Mouse (Mus musculus) T-helper 17 cell (primary cell): ENCODE measurements around the gene Grm4.

ENCODE experiments used
- in situ Hi-C, 2 experiments: fragments of 300-600 bp; cut with MboI, MseI; formaldehyde crosslinking; loops; 1 replicate in 1 of 2; 2 replicates in 1 of 2; pipeline ENCODE4 v1.15.1; 2025; ENCODE audit warnings: high pct_unique_total_duplicates in 2 of 2

Gene Grm4

DNA sequence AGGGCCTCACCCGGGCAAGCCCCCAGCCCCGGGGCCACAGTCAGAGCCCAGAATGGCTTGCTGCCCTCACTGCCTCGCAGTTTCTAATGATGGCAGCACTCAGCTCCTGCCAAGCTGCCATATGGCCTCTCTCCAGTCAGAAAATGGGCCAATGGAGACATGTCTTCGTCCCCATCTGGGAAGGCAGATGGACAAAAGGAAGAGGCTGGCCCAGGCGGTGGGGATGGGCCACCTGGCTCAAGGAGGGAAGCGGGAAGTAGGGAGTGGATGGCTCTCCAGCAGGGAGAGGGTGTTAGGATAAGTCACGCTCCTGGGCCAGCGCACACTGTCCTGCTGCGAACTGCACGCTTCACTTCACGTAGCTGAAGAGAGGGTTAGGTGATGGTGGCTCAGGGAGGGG, 64.8 kb downstream of the Grm4 start:
- in situ Hi-C loops: no loop called here

DNA sequence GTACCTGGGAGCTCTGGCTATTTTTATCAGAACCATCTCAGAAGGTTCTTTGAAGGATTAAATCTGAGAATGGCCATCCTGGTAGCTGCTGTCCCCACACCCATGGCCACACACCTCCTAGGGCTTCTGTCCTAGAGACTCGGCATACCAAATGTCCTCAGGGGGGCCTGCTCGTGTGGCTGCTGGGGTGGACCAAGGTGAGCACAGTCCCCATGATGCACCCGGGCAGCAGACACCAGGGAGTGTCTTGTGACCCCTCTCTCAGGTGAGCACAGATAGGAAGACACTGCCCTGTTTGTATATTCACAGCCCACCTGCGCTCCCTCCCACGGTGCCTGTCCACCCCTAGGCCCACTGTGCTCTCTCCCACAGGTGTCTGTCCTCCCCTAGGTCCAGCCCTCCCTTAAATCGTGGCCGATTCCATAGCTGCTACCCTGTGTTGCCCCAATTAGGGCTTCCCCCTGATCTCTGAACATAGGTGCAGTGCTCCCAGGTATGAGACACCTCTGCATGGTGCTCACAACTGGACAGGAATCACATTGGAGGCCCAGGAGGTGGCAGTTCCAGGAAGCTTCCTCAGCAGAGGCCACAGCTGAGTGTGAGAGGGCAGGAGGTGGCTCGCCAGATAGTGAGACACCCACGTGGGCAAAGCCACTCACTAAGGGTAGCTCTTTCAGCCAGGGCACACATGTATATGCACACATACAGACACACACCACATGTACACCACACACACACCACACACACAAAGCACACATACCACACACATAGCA, 66.0 kb downstream of the Grm4 start:
- in situ Hi-C loops: no loop called here

DNA sequence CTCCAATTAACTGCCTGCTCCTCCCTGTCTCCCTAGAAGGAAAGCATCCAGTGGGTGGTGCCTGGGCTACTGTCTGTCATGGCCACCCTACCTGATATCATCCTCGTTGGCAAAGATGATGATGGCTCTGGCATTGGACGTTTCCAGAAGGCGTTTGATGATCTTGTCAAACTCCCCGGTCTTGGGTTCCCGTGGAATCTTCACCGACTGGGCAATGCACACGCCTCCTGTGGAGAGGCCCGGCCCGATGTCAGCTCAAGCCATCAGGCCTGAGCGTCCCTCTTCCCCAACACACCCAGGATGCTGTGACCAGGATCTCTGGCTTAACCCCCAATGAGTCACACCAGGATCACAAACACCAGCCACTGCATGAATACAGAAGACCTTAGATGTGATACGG, 66.8 kb downstream of the Grm4 start:
- in situ Hi-C loops: no loop called here

DNA sequence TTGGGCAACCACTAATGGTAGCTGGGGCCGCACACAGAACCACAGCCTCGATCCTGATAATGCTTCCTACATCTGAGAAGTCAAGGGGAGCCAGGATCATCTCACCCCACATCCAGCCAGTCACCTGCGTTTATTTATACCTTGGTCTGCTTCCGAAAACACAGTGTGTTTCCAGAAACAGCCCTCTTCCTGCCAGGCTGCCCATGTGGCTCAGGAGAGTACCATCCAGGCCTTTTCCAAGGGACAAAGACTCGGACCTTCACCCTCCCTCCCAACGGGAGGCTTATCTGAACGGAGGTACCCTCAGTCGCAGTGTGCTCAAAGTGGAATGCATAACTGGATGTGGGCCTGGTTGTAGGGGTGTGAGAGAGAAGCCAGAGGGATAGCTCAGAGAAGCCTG, 68.2 kb downstream of the Grm4 start:
- in situ Hi-C loops: no loop called here

DNA sequence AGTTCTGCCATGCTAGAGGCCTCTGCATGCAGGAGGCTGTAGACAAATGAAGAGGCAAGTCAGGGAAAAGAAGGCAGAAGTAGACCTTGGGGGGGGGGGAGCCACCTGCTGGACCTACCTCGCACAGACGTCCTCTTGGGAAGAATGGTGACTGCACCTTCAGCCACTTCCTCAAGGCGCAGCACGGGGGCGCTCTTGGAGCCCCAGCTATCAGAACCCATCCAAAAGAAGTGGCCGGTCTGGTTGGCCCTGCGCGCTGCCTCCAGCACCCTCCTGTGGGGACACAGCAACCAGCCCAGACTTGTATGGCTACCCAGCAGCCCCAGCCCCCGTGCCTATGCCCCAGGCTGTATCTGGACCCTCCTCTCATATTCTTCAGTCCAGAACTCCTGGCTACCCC, 69.4 kb downstream of the Grm4 start:
- in situ Hi-C loops: no loop called here

DNA sequence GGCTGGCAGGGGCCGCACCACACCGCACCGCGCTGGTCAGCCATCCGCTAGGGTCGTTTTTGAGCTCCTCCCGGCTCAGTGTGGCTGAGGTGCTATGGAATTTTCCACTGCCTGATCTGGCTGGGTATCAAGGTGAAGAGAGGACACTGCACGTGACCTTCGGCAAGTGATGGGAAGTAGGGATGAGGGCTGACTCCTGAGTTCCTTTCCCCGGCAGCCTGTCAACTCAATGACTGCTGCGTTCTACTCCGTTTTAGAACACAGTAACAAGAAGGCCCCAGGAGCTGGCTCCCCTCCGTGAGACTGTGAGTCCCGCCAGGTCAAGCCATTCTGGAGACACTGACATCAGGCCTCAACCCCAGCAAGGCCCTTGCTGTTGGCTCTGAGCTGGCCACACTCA, 70.0 kb downstream of the Grm4 start:
- in situ Hi-C loops: no loop called here

DNA sequence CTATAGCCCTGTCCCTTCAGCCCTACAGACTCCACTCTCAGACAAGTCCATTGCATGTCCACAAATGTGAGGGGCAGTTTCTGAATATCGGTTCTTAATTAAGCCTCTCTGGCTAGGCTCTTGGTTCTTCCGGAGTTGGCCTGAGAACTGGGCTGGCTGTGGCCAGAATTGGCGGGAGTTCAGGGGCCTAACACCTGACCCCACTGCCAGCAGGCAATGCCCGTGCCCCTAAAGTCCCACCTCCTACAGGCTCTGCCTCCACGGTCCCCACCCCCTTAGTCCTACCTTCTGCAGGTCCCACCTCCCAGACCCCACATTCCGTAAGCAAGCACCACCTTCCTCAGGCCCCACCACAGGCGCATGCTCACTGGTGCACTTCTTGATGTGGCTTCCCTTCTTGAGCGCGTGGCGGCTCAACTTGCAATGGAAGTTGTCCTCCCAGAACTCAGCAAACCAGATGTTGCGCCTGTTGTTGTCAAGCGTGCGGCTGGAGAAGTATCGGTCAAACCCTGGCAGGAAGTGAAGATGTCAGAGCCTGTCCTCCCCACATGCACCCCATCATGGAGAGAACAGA, 71.4 kb downstream of the Grm4 start:
- in situ Hi-C loops: no loop called here

DNA sequence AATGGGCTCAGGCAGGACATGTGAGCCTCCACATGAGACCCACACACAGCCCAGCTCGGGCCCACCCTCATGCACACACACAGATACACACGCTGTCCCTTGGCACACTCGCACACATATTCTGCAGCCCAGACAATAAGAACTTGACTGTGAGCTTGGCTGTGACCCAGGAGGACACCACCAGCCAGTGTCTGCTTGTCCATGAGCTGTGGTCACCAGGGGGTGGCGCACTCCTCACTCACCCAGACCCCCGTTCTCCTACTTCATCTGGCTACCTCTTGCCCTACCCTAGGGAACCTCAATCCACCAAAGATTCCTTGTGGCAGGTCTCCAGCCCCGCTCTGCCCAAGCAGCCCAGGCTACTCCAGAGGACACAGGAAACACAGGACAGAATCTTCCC, 72.5 kb downstream of the Grm4 start:
- in situ Hi-C loops: no loop called here

DNA sequence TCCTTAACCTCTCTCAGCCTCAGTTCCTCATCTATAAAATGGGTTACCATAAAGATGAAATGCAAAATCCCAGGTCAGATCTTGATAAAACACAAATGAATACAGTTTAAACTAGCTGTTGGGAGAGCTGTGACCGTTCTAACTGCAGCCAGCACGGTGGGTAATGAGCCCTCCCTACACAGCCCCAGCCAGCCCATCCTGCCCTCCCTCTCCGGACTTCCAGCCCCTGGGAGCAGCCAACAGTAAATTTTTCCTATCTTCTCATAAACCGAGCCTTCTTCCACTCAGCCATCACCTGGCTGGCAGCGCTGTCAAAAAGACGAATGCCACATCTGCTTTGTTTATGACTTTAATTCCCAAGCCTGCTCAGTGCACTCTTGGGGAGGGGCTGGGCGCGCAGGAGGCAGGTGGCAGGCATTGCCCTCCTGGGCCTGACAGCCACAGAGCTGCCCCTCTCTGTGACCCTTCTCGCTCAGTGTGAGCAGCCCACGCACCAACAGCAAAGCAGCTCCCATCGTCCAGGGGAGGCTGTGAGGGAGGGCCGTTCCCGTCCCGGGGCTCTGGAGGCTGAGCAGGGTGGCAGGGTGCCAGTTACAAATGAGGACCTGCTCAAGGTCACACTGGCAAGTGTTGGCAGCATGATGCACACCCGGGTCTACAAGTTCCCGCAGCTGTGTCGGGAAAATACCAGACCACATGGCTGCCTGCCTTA, 75.7 kb downstream of the Grm4 start:
- in situ Hi-C loops: no loop called here

DNA sequence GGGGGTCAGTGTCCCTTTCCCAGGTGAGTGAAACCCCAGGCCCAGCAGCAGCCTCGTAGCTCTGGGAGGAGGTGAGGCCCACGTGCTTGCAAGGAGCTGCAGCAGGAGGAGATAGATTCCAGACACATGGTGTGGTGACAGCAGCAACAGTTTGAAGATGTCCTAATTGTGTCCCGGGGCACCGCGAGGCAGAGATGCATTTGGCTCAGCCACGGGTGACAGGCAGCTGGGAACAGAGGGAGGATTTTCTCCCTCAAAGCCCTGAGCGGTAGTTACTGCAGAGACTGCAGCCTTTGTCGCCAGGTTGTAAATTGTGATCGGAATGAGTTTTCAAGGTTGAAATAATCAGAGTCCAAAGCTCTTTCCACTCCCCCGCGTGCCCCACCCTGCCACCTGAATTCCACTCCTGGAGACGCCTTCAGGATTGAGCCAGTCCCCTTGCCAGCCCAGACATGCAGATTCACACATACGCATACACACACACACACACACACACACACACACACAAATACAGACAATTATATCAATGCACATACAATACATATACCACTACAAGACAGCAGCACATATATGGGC, 78.6 kb downstream of the Grm4 start:
- in situ Hi-C loops: no loop called here

DNA sequence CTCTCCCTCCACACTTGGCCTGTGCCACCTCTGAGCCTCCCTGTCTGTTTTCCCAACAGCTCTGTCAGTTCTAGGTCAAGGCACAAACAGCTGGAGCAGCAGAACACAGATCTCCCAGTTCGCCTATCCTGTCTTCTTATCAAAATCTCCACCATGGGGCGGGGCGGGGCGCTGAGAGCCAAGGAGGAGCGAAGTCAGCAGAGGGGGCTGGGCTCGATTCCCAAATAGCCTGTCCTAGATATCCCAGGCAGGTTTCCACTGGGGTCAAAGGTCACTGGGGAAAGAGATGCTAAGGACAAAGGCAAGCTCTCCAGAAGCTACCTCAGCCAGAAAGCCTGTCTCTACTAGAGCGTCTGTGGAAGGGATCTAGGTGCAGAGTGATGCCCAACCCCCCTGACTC, 79.4 kb downstream of the Grm4 start:
- in situ Hi-C loops: no loop called here

DNA sequence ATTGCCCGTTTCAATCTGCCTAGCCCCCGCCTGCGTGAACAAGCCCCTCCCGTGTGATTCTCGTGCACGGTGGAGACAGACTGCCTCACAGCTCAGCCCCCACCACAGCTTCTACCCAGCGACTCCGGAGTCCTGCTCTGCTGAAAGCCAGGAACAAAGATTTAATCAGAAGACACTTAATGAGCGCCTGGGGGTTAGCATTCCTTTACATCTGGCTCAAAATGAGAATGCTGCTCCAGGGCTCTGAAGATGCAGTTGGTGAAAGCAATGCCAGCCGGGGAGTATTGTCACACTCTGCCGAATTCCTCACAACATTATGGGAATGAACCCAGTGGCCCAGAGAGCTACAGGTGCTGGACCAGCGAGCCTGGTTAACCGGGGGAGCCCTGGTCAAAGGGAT, 85.4 kb downstream of the Grm4 start:
- in situ Hi-C loops: no loop called here

DNA sequence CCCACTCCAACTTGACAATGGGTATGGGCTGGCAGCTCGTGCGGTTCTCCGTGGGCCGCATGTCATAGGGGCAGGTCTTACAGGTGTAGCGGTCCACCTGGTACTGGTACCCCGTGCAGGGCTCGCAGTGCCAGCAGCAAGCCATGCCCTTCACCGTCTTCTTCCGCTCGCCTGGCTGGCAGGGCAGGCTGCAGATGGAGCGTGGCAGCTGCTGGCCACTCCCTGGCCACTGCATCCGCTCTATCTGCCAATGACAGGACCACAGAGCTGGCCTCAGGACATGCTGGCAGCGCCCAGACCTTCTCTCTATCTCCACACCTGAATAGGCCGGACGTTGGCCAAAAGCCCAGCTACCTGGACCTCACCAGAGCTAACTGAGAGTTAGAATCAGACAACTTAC, 86.0 kb downstream of the Grm4 start:
- in situ Hi-C loops: no loop called here

DNA sequence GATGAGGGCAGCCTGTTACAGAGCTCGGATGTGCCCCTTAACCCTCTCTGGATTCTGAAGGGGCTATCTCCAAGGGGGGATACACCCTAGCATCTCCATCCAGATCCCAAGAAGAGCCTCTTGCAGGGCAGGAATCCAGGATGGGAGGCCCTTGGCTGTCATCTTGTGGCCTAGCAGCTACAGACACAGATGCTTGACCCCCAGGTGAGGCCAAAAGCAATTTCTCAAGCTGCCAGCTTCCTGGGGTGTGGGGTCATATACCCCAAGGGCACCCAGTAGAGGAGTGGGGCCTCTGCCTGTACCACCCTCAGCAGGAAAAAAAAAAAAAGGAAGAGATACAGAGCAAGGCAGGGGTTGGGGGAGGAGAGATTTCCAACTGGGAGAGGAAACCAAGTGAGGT, 87.1 kb downstream of the Grm4 start:
- in situ Hi-C loops: no loop called here

DNA sequence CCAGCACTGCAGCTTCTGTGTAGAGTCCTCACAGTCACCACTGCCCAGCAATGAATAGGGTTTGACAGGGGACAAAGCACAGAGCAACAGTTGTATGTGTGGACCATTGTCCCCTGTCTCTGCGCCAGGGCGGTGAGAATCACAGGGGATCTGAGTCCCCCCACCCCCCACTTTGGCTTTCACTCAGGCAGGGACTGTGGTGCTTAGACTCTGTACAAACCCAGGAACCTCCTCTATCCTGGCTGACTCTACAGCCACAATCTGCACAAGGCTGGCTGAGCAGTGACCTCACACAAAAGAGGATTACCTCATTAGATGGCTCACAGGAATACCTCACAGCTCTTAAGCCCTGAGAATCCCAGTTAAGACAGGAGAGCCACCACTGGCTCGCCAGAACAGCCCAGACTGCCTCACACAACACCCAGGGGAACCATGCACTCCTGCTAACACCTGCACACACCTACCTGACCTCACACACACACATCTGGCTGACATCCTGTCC, 88.0 kb downstream of the Grm4 start:
- in situ Hi-C loops: no loop called here

DNA sequence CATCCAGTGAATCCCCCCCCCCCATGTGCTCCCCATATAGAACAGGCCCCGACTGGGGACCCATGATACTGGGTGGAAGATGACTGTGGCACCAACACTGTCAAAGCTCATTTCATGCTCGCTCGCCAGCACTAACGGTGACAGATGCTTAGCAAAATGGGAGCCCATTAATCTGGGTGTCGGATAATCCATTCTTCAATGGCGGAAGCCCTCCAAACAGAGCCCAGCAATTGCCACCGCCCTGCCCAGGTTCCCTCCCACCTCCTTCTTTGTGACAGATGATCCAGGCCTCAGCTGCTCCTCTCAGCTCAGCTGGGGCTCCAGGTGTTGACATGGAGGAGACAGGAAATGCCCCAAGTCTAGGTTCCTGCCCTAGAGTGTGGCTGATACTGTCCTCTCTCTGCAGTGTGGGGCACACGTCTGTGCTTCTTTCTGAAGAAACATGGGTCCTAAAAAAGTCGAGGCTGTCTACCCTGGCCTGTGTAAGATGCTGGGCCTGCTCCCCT, 89.0 kb downstream of the Grm4 start:
- in situ Hi-C loops: no loop called here

DNA sequence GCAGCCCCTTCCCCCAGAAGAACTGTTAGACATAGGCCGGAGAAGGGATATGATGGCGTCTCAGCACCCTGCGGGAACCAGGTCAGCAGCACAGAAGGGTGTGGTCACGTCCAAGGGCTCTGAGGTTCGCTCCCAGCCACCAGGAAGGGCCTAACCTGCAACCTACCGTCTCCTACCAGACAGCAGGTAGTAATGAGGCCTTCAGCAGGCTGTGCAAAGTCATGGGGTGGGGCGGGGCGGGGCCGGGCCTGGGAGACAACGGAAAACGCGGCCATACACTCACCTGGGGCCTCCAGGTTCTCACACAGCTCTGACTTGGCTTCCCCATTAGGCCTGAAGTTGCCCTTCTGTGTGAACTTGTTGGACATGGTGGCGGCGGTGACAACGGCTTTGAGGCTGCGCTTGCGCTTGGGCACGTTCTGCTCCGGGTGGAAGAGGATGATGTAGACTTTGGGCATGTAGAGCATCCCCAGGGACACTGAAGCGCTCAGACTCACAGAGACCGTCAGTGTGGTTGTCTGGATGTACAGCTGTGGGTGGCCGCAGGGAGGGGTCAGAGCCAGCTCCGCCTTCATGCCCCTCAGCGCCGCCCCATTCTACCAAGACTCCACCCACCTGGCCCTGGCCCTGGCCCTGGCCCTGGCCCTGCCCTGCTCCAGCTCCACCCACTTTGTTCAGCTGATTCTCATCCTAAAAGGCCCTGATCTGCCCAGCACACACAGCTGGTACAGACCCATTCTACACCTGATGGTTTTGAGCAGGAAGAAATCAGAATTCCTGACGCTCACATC, 90.0 kb downstream of the Grm4 start:
- in situ Hi-C loops: no loop called here

DNA sequence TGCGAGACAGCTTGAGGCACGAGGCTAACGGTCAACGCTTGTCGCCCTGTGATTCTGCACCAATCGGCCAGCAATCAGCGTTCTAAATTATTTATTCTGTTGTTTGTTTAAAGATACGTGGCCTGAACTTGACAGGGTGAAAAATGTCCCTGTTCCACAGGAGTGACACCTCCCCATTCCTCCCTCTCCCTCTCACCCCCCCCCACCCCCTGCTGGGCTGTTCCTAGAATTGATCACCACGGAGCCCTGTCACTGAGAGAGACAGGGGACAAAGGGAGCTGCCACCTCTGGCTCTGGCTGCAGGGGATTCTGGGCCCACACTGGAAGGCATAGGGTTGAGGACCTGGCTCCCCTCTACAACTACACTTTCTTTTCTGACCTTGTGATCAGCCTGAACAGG, 91.4 kb downstream of the Grm4 start:
- in situ Hi-C loops: no loop called here

DNA sequence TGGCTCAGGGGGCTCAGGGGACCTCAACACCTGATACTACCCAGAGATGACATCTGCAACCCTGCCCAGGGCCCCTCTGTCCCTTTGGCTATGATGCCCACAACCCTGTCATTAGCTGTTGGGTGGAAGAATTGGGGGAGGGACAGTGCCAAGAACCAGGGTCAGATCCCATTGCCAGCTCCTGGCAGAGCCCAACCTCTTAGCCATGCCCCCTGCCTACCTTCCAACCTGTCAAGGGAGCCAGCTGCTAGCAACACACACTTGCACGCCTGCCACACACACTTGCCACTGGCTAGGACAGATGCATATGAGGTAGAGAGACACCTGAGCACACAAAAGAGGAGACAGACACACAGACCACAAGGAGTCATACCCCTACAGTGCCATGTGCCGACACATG, 96.2 kb downstream of the Grm4 start:
- in situ Hi-C loops: no loop called here

DNA sequence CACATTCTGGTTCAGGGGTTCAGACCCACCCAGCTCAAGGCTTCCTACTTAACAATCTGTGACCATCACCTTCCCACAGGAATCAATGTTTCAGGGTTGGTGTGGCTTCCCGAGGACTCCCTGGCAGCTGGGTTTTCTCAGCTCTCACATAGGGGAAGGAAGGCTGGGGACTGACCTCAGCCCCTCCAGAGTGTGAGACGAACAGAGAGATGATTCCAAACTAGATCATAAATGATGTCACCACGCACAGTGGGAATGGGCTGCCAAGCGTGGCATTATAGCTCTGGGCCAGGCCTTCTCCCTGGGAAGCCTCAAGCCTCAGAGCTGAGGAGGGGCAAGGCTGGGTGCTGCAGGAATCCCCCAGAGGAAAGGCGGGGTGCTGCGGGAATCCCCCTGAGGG, 96.8 kb downstream of the Grm4 start:
- in situ Hi-C loops: loop anchor here in 1 of 2 experiments (25.0 kb wide), 1 partner anchor 1762 kb away; no protein-coding TSS in a partner anchor

DNA sequence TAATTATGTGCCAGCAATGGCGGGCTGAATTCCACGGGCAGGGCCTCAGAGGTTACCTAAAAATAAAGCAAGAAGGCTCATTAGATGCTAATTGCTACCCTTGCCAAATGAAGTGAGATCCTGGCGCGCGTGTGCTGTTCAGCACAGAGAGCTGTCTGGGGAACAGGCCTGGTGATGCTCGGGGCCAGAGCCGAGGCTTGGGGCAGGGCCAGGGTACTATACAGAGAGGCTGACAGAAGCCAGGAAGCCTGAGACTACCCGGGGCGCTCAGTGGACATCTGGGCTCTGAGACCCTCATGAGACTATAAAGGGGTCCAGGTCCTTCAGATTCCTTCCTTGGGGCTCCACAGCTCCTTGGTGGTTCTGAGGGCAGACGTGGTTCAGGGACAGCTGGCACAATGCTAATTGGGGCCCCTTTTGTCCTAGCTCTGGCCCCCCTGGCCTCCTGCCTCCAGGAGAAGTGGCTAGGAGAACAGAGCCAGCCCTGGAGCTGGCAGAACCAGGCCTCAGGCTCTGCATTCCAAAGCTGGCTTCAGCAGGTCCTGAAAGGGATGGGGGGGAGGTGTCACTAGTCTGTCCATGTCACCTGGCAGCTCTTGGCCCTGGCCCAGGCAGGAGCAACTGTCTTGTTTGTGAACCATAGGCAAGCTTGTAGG, 98.3 kb downstream of the Grm4 start:
- in situ Hi-C loops: loop anchor here in 1 of 2 experiments (25.0 kb wide), 1 partner anchor 1761 kb away; no protein-coding TSS in a partner anchor
